Mouse (Mus musculus) midbrain, embryonic 14.5 days (tissue): ENCODE results near the gene Kif16b. TPM values are rescaled to one million over a fixed set of nuclear protein-coding genes. Genes with fewer than 3 reads are reported as not detected.

Source experiments
- ATAC-seq: fragments of 200-750 bp; cut with Nextera tagmentation; 2 replicates; pipeline ENCODE4 v1.8.0; 2017; ENCODE audit warnings: moderate number of reproducible peaks, moderate library complexity; ENCODE audit not compliant: low FRiP score, low TSS enrichment
- DNase-seq: peaks from one replicate; pipeline ENCODE4 v3.0.0-alpha.2; 2015
- H3K27ac ChIP-seq: fragments of 300-500 bp; sonication (generic); replicated peaks from 2 replicates; pipeline ENCODE4 v1.5.1; 2014; ENCODE audit warnings: mild to moderate bottlenecking, low read depth, low read length, moderate library complexity
- H3K27me3 ChIP-seq: fragments of 300-500 bp; sonication (generic); 2 replicates; pipeline ENCODE4 v1.6.1; 2014; ENCODE audit warnings: low read length, control low read depth, mixed read lengths; ENCODE audit not compliant: control insufficient read depth, insufficient read depth
- H3K36me3 ChIP-seq: fragments of 300-500 bp; sonication (generic); 2 replicates; pipeline ENCODE4 v1.6.1; 2014; ENCODE audit warnings: low read length, control low read depth; ENCODE audit not compliant: control insufficient read depth, insufficient read depth
- H3K4me1 ChIP-seq: fragments of 300-500 bp; sonication (generic); 2 replicates; pipeline ENCODE4 v1.6.1; 2014; ENCODE audit warnings: mild to moderate bottlenecking, antibody characterized with exemption, low read length, control low read depth; ENCODE audit not compliant: control insufficient read depth, insufficient read depth
- H3K4me2 ChIP-seq: fragments of 300-500 bp; sonication (generic); 2 replicates; pipeline ENCODE4 v1.6.1; 2014; ENCODE audit warnings: mild to moderate bottlenecking, low read length, moderate library complexity
- H3K4me3 ChIP-seq: fragments of 300-500 bp; sonication (generic); replicated peaks from 2 replicates; pipeline ENCODE4 v1.5.1; 2014; ENCODE audit warnings: low read depth, low read length
- H3K9ac ChIP-seq: fragments of 300-500 bp; sonication (generic); replicated peaks from 2 replicates; pipeline ENCODE4 v1.6.1; 2014; ENCODE audit warnings: mild to moderate bottlenecking, low read length, moderate library complexity
- H3K9me3 ChIP-seq: fragments of 300-500 bp; sonication (generic); 2 replicates; pipeline ENCODE4 v1.6.1; 2016; ENCODE audit warnings: low read length, control low read depth, mixed read lengths; ENCODE audit not compliant: control insufficient read depth
- WGBS: fragments of 180-500 bp; shearing (Covaris S2); extraction: QIAGEN DNeasy Blood & Tissue Kit; methylation state at CpG from one replicate; pipeline ENCODE4 v1.1.7; 2014; 5-methylcytosine and 5-hydroxymethylcytosine counted together
- polyA plus RNA-seq: library from polyadenylated mRNA; unstranded; fragments of >200 nt; fragmentation: Nextera tagmentation; extraction: Ambion mirVana; gene quantifications from 2 replicates; pipeline ENCODE4 v1.2.1, GENCODE M21; 2014

Gene Kif16b
- polyA plus RNA-seq, 1 experiment from 2014 or later, result 4.1 TPM

DNA sequence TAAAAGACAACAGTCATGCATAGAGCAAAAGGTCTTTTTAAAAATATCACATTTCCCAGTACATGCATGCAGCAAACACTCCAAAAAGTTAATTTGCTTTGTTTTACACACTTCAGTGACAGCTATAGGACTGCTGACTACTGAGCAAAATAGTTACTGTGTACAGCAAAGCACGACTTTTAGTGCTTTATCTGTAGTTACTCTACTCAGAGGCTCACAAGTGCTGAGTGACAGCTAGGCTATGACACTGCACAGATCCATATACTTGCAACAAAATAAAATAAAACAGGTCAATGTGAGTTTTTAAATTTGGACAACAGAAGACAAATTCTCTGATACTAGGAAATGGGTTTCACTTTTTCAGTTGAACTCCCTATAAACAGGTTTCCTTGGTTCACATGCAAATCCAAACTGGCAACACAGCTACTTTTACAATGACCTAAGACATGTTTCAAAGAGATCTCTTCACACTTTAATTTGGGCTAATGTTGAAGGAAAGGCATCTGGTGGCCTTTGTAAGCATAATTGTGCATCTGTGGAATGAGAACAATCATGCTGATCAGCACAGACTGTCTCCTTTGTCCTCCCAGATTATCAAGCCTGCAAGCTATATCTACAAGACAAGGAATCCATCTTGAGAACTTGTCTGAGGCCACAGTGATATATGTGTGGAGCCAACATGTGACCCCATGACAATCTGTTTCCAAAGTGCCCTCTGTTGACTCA is 186.0 kb downstream of the Kif16b start:
- H3K36me3 ChIP-seq, result 0 out of 2 replicates have a peak, but pooled peaks cover 9% of the 10 kb centered on the region
- no peak overlapping the region for H3K4me2 ChIP-seq
- DNase-seq (no peak), ATAC-seq (peak; percentile 58; the same call in 1 of the 2 replicates)
- 50% methylated on average over 1 of the region's 1 CpGs for WGBS
- H3K9ac ChIP-seq, result no peak overlapping the region
- H3K4me1 ChIP-seq, result no peaks in the 10 kb centered on the region
- H3K9me3 ChIP-seq, result no peaks in the 10 kb centered on the region
- no peak overlapping the region for H3K4me3 ChIP-seq
- no peaks in the 10 kb centered on the region for H3K27me3 ChIP-seq
- no peak overlapping the region for H3K27ac ChIP-seq

DNA sequence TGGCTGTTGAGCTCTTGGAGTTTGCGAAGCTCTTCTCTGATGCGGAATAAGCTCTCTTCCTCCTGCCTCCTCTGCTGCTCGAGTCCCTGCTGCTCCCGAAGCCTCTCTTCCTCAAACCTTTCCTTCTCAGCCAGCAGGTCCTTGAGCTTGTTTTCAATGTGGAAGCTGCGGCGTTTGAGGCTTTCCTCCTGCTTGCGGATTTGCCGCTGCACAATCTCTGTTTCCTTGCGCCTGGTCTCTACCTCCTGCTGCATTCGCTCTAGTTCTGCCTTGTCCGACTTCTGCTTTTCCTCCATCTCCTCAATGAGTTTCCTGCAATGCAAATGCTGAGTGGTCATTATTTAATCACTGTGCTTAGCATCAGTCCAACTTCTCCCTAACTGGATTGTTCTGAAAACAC is 188.6 kb downstream of the Kif16b start:
- H3K4me1 ChIP-seq, result no peaks in the 10 kb centered on the region
- DNase-seq (no peak), ATAC-seq (no peak)
- H3K9ac ChIP-seq, result no peak overlapping the region
- H3K27ac ChIP-seq, result no peak overlapping the region
- no peaks in the 10 kb centered on the region for H3K27me3 ChIP-seq
- H3K4me2 ChIP-seq, result no peak overlapping the region
- 84% methylated on average over 11 of the region's 11 CpGs for WGBS
- H3K4me3 ChIP-seq, result no peak overlapping the region
- H3K36me3 ChIP-seq, result 0 out of 2 replicates have a peak, but pooled peaks cover 9% of the 10 kb centered on the region
- no peaks in the 10 kb centered on the region for H3K9me3 ChIP-seq

DNA sequence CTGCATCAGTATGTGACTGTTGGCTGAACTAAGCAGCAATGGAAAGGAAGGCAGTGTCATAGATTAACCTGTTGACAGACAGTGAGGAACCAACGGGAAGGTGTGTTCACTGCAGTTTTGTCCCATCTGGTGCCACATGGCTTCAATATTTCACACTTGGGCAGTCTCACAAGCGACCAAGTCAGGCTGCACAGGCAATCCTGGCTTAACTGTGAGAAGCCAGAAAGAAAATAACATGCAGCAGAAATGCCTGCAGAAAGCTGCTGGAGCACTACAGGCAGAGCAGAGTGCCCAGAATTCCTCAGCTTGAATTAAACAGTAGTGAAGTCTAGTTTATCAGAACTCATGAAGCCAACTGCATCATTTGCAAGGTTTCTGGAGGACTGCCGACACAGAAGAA is 192.0 kb downstream of the Kif16b start:
- 74% methylated on average over 3 of the region's 3 CpGs for WGBS
- DNase-seq, result no peak

DNA sequence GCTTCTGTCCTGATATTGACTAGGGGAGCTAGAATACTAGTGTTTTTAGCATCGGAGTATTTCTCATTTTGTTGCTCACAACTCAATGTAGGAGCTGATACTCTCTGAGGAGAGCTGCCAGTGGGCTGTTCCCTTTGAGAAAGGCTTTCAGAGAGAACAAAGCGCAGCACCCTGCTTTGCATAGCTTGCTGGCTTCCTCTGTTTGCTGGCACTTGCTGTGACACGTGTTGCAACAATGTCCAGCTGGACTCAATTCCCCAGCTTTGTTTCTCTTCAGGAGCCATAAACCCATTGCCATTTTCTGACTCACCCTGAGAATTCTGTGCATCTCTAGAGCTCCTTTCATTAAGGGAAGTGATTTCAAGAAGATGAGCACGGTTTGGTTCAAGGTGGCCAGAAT is 200.6 kb downstream of the Kif16b start:
- peak; percentile 45 for DNase-seq
- H3K9ac ChIP-seq, result no peak overlapping the region
- WGBS, result 37% methylated on average over 4 of the region's 4 CpGs
- H3K27ac ChIP-seq, result no peak overlapping the region
- H3K4me1 ChIP-seq, result no peaks in the 10 kb centered on the region
- no peak overlapping the region for H3K4me2 ChIP-seq
- no peaks in the 10 kb centered on the region for H3K36me3 ChIP-seq
- H3K4me3 ChIP-seq, result no peak overlapping the region
- no peaks in the 10 kb centered on the region for H3K27me3 ChIP-seq
- H3K9me3 ChIP-seq, result no peaks in the 10 kb centered on the region
- ATAC-seq, result 0 out of 2 replicates have a peak, but pooled peaks have one; percentile 46

More for the DNA sequence above, 192.0 kb downstream of the Kif16b start:
- Histone ChIP-seq H3K9ac (no peak overlapping the region), H3K4me3 (no peak overlapping the region), H3K27me3 (no peaks in the 10 kb centered on the region), H3K27ac (no peak overlapping the region), H3K36me3 (0 out of 2 replicates have a peak, but pooled peaks cover 9% of the 10 kb centered on the region), H3K9me3 (no peaks in the 10 kb centered on the region), H3K4me2 (no peak overlapping the region), H3K4me1 (no peaks in the 10 kb centered on the region)
- no peak for ATAC-seq

DNA sequence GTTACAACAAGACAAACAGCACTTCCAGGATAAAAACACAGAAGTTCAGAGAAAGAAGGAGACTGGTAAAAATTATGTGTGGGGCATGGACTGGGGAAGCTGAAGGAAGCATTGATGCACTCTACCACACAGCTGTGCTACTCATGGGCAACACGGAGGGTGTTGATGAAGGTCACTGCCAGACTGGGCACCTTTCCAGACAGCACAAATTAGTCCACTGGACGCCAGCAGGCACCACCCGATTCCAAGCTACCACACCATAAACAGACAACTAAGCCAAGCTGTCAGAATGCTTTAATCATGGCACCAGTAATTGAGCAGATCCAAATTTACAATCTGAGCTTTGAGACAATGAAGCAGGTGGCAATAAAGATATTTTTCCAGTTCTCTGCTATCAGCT is 202.7 kb downstream of the Kif16b start:
- Histone ChIP-seq H3K4me1 (no peaks in the 10 kb centered on the region), H3K4me2 (no peak overlapping the region), H3K27ac (no peak overlapping the region), H3K4me3 (no peak overlapping the region), H3K9ac (no peak overlapping the region), H3K27me3 (no peaks in the 10 kb centered on the region), H3K36me3 (no peaks in the 10 kb centered on the region), H3K9me3 (no peaks in the 10 kb centered on the region)
- 71% methylated on average over 3 of the region's 3 CpGs for WGBS
- DNase-seq (peak; percentile 31), ATAC-seq (no peak)

DNA sequence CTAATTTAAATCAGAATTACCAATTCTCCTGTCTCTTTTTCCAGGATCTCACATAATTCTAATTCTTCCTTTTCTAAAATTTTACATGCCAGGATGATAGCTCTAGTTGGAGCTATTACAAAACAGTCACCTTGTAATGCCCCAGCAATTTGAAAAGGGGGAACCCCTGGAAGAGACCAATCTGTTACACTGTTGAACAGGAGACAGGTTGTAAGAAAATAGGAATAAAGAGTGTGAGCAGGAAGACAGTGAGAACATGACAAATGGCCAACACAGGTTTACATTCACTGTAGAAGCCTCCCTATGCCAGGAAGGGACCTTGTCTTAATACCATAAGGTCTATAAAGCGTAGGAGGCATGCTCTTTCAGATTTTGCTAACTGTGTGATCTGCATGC is 206.4 kb downstream of the Kif16b start:
- no peaks in the 10 kb centered on the region for H3K9me3 ChIP-seq
- no peak for ATAC-seq

DNA sequence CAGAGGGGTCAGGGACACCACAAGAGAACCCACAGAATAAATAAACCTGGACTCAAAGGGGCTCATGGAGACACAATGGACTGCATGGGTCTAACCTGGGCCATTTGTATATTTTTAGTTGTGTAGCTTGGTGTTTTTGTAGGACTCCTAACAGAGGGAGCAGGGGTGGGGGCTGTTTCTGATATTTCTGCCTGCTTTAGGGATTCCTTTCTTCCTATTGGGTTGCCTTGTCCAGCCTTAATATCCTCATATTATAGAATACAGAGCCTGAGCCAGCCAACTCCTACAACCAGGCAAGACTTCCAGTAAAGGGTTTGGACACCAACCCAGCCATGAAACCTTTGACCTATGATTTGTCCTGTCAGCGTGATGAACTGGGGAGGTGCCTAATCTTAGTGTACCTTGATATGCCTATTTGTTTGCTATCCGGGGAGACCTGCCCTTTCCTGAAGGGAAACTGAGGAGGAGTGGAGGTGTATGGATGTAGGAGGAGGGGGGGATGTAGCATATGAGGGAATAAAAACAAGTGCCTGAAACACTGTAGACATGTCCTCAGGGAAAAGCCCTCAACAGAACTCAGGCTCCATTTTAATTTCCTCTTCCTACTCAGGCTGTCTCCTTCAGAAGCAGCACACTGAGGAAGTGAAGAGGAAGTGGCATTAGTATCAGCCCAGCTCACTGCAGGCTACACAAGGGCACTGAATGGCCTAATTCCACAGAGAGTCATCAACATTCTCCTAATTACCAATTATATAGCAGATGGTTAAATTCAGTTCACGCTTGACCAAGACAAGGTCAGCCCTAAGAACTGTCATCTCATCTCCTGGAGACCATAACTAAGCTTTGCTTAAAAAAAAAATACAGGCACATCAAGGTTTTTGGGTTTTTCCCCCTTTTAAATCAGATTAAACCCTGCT is 207.1 kb downstream of the Kif16b start:
- Histone ChIP-seq H3K4me3 (no peak overlapping the region), H3K36me3 (no peaks in the 10 kb centered on the region), H3K4me2 (no peak overlapping the region), H3K9me3 (no peaks in the 10 kb centered on the region), H3K27me3 (no peaks in the 10 kb centered on the region), H3K4me1 (no peaks in the 10 kb centered on the region), H3K27ac (no peak overlapping the region), H3K9ac (no peak overlapping the region)
- no peak for DNase-seq
- WGBS, result 81% methylated on average over 3 of the region's 3 CpGs
- no peak for ATAC-seq

More for the DNA sequence above, 206.4 kb downstream of the Kif16b start:
- Histone ChIP-seq H3K4me2 (no peak overlapping the region), H3K4me1 (no peaks in the 10 kb centered on the region), H3K27ac (no peak overlapping the region), H3K4me3 (no peak overlapping the region), H3K27me3 (no peaks in the 10 kb centered on the region), H3K9ac (no peak overlapping the region), H3K36me3 (no peaks in the 10 kb centered on the region)
- 100% methylated on average over 1 of the region's 1 CpGs for WGBS
- no peak for DNase-seq

DNA sequence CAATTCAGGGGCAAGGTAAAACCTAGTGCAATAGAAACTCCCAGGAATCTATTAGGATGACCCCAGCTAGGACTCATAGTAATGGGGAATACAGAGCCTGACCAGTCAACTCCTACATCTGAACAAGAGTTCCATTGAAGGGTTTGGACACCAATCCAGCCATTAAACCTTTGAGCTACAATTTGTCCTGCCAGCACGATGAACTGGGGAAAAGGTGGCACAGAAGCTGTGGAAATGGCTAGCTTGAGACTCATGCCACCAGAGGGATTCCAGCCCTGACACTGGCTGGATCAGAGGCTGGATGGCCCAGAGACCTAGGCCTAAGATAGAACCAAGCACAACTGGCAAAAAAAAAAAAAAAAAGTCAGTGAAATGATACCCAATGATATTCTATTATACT is 207.9 kb downstream of the Kif16b start:
- whole genome bisulfite sequencing, result 97% methylated on average over 1 of the region's 1 CpGs
- H3K27me3 ChIP-seq, result no peaks in the 10 kb centered on the region
- no peak for ATAC-seq
- H3K9ac ChIP-seq, result no peak overlapping the region
- H3K9me3 ChIP-seq, result no peaks in the 10 kb centered on the region
- H3K36me3 ChIP-seq, result no peaks in the 10 kb centered on the region
- H3K27ac ChIP-seq, result no peak overlapping the region
- H3K4me1 ChIP-seq, result no peaks in the 10 kb centered on the region
- DNase-seq, result no peak
- H3K4me3 ChIP-seq, result no peak overlapping the region
- H3K4me2 ChIP-seq, result no peak overlapping the region
